Mouse (Mus musculus) frontal cortex, postnatal 10 days (tissue): ENCODE measurements around the gene Cstf1.

Experiments
- DNase-seq, 2 experiments: peaks; one replicate each; pipeline ENCODE4 v3.0.0; 2022; ENCODE audit warnings: low spot score in 2 of 2, mixed read lengths in 1 of 2

The Cstf1 gene

DNA sequence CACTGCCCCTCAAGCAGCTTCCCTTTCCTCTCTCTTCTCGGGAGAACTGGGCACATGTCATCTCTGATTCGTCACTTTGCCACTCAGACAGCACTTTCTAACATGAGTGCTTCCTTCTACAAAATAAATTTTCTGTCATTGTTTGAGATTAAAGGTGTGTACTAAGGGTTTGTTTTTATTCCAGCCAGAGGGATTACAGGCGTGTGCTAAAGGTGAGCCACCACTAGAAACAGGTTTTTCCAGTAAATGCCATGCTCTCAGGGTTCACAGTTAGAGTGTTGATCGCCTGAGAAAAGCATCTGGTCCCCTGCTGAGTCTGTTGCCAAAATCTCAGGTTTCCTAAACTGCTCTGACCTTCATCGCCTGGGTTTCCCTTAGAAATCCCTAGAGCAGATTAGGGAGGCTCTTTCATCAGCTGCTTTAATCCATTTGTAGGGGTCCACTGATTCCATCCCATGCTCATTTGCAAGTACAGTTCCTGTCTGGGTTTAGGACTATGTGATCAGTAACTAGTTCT is 6.6 kb downstream of the Cstf1 start:
- DNase-seq = no peak

DNA sequence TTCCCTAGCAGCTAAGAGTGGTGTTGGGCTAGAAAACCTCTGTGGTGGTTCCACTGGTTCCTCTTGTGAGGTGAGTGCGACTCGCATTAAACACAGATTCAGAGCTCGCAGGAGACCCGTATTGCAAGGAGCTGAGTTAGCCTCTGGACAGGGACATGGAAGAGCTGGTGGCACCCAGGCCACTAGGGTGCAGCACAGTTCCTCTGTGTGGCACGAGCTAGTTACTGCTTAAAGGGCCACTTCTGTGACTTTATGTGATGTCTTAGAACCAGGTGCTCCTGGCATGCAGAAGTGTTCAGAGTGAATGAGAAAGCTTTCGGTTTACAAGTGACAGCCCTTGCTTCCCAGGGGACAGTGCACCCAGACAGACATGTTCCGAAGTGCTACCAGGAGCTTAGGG is 7.9 kb downstream of the Cstf1 start:
- no peak for DNase-seq

GRCm38 (mm10) chr2:172380513-172380912 is 10.0 kb downstream of the Cstf1 start:
- DNase-seq = no peak

- no peak for DNase-seq
These were observed 10.9 kb downstream of the Cstf1 start for GRCm38 (mm10) chr2:172381341-172381740.

GRCm38 (mm10) chr2:172381898-172382297 is 11.4 kb downstream of the Cstf1 start:
- DNase-seq = no peak

DNA sequence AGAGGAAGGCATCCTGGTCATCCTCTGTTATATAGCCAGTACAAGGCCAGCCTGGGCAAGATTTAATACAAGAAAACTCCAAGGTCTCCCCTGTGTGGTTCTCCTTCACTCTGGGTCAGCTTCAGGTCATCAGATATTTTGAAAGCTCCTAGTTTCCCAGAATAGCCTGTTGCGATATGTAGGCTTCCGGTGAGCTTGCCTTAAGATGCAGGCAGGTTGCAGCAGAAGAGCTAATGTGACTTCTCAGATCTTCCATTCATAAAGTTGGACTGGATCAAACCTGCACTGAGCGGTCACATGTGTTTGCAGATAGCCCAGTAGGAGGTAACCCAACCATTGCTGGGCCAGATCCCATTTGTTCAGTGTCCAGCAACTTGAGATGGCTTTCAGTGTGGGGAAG is 14.2 kb downstream of the Cstf1 start:
- no peak for DNase-seq

GRCm38 (mm10) chr2:172390341-172390740 is 19.9 kb downstream of the Cstf1 start:
- no peak for DNase-seq

DNA sequence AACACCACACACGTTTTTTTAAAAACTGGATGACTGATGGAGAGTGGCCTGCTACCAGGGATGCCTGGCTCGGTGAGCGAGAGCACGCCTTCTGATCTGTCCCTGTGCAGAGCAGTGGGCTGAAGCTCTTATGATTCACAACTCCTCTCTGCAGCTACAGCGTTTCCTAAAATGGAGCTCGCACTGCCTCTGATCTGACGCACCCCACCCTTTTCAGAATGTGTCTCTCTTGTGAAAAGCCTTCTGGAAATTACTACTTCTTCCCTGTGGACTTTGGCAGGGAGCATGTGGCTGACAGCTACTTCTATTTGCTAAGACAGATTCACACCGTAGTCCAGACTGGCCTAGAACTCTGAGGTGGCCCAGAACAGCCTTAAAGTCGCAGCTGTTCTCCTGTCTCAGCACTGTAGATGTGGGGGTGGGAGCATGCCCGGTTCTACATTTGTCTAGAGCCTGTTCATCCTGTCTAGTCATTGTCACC is 21.6 kb downstream of the Cstf1 start:
- peak; percentile 40 to 59 for DNase-seq

GRCm38 (mm10) chr2:172393391-172394051 is 23.0 kb downstream of the Cstf1 start, which contains the start of gene Cass4:
Cass4 (plus strand) TSS chr2:172393794.
- DNase-seq = no peak

DNA sequence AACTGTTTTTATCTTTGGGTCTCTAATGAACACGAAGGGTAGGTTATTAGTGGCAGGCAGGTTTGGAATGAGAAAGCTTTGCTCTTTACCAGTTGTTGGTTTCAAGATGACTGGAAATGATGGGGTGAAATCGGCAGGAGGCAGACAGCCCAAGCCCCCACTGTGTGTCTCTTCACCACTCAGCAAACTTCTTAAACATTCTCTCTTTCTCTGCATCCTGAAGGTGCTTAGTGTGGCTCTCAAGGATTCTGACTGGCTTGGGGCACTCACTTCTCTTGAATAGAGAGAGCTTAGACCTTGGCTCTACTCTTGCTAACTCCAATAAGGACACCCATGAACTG is 23.5 kb downstream of the Cstf1 start:
- no peak for DNase-seq

DNA sequence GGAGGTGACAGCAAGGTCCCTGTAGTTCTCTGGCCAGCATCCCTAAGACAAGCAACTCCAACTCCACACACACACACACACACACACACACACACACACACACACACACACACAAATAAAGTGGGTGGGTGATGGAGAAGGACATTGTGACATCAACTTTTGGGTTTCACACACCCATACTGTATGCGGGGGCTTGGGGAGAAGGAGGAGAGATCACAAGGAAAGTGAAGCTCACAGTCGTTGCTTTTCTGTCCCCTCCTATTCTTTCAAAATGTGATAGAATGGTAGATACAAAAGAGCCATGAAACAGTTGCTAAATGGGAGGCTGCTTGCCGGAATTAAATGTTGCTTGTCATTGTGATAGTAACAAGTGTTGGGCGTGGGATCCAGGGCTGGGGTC is 24.2 kb downstream of the Cstf1 start:
- DNase-seq = no peak

- no peak for DNase-seq
These were observed 25.5 kb downstream of the Cstf1 start for GRCm38 (mm10) chr2:172395961-172396360.

- no peak for DNase-seq
These were observed 29.4 kb downstream of the Cstf1 start for GRCm38 (mm10) chr2:172399901-172400300.

- no peak for DNase-seq
These were observed 30.8 kb downstream of the Cstf1 start for GRCm38 (mm10) chr2:172401116-172401825.

DNA sequence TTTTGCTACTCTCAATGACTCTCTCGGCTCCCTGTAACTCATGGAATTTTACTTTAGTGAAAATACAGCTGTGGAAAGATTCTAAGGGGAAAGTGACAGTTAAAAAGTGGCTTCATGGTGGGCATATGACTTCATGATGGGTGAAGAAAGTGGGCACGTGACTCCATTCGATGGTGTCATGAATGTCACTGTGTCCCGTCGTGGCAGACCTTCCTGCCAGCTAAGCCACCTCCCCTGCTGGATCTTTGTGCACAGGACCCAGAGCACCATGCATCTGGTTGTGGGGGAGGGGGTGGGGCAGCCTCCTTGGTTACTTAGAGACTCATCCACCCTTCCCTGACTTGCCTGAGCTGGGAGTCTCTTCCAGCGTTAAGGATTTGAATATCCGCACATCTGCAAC is 33.8 kb downstream of the Cstf1 start:
- no peak for DNase-seq

GRCm38 (mm10) chr2:172405011-172405410 is 34.5 kb downstream of the Cstf1 start:
- DNase-seq = no peak

DNA sequence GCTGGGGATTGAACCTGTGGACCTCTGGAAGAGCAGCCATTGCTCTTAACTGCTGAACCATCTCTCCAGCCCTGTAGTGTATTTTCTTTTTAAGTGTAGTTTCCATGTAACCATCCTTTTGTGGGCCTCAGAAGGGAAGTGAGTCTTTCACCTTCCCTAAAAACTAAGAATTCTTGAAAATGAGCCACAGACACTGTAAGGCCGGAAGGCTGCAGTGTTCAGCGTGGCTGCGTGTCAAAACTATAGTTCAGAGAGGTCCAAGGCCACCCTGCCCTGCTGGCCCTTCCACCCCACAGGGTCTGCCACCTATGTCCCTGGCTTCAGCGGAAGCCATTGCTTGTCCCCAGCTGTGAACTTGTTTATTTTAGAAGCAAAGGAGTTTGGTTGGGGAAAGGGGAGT is 35.7 kb downstream of the Cstf1 start:
- DNase-seq = no peak

GRCm38 (mm10) chr2:172407499-172407898 is 37.0 kb downstream of the Cstf1 start:
- no peak for DNase-seq

GRCm38 (mm10) chr2:172410686-172411085 is 40.2 kb downstream of the Cstf1 start:
- no peak for DNase-seq

DNA sequence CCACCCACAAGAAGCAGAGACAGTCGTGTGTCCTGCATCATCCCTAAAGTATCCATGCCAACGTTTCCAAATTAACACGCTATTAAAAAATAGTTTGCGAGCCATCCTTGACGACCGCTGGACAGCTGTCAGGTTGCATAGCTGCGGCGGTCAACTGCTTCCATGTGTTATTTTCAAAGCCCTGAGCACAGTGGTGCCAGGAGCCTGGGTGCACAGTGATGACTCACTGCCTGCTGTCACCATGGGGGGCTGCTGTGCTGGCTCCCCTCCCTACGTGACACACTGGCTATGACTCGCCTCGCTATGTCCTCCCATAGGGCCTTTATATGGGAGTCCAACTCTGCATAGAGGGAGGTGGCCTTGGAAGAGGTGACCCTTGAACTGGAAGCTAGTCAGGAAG is 40.6 kb downstream of the Cstf1 start:
- DNase-seq = peak in 1 of 2 experiments; percentile 27

- no peak for DNase-seq
These were observed 42.0 kb downstream of the Cstf1 start for GRCm38 (mm10) chr2:172412454-172412853.

- DNase-seq = no peak
These were observed 42.8 kb downstream of the Cstf1 start for GRCm38 (mm10) chr2:172413273-172413672.

DNA sequence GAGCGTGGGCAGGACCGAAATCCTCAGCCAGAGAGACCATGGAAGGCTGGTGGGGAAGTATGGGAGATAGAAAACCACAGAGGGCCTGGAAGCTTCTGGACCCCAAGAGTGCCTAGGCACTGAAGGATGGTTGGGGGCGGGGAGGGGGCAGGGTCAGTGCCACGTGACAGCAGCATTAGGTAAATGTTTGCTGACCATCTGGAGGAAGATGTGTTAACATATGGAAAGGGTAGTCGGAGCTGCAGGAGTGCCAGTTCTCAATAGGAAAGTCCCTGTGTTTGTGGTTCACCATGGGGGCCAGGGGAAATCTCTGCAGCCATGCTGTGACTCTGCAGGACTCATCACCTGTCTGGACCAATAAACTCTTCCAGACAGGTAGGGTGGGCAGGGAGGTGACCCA is 43.4 kb downstream of the Cstf1 start:
- DNase-seq = no peak
